Mouse (Mus musculus) MEL (cell line): ENCODE data around the gene Disp1.

ENCODE experiments used
- BHLHE40 ChIP-seq: IDR thresholded peaks from 2 replicates; pipeline ENCODE4 v1.6.1; 2012; ENCODE audit warnings: low read depth, mild to moderate bottlenecking, inconsistent platforms, low read length, improper control_type of control experiment, borderline replicate concordance
- CTCF ChIP-seq, 3 experiments: IDR thresholded peaks in 2 of 3; conservative IDR thresholded peaks in 1 of 3; 2 replicates each; pipeline ENCODE4 v1.5.1; 2011 to 2012; ENCODE audit warnings: low read length in 3 of 3, low read depth in 2 of 3, mild to moderate bottlenecking in 2 of 3, improper control_type of control experiment in 1 of 3, inconsistent platforms in 1 of 3, mixed read lengths in 1 of 3, moderate library complexity in 1 of 3; ENCODE audit not compliant: control insufficient read depth in 1 of 3, insufficient read depth in 1 of 3, poor library complexity in 1 of 3, severe bottlenecking in 1 of 3
- E2F4 ChIP-seq: IDR thresholded peaks from 2 replicates; pipeline ENCODE4 v1.6.1; 2011; ENCODE audit warnings: low read depth, low read length, improper control_type of control experiment, borderline replicate concordance
- EP300 ChIP-seq, 2 experiments: IDR thresholded peaks; 2 replicates each; pipeline ENCODE4 v1.6.1; 2011; ENCODE audit warnings: improper control_type of control experiment in 2 of 2, low read length in 2 of 2, low read depth in 1 of 2, mild to moderate bottlenecking in 1 of 2
- MYC ChIP-seq: IDR thresholded peaks from 2 replicates; pipeline ENCODE4 v1.6.1; 2011; ENCODE audit warnings: low read depth, mild to moderate bottlenecking, low read length, improper control_type of control experiment, moderate library complexity
- NRF1 ChIP-seq: IDR thresholded peaks from 2 replicates; pipeline ENCODE4 v1.6.1; 2014; ENCODE audit warnings: low read depth, mild to moderate bottlenecking, inconsistent platforms, low read length, improper control_type of control experiment, moderate library complexity; ENCODE audit not compliant: poor library complexity, insufficient read depth, severe bottlenecking
- POLR2A ChIP-seq, 2 experiments: IDR thresholded peaks; 2 replicates each; pipeline ENCODE4 v1.6.1; 2011 to 2012; ENCODE audit warnings: low read length in 2 of 2, mild to moderate bottlenecking in 2 of 2, control low read depth in 1 of 2, improper control_type of control experiment in 1 of 2, low read depth in 1 of 2, moderate library complexity in 1 of 2; ENCODE audit not compliant: control insufficient read depth in 1 of 2, insufficient read depth in 1 of 2, poor library complexity in 1 of 2
- POLR2AphosphoS5 ChIP-seq: IDR thresholded peaks from 2 replicates; pipeline ENCODE4 v1.6.1; 2012; ENCODE audit warnings: low read depth, borderline replicate concordance, mild to moderate bottlenecking, inconsistent platforms, low read length, moderate library complexity, mixed read lengths
- TCF12 ChIP-seq: IDR thresholded peaks from 2 replicates; pipeline ENCODE4 v1.6.1; 2014; ENCODE audit warnings: low read depth, mild to moderate bottlenecking, inconsistent platforms, low read length, improper control_type of control experiment, moderate library complexity
- ZC3H11A ChIP-seq: IDR thresholded peaks from 2 replicates; pipeline ENCODE4 v1.6.1; 2012; ENCODE audit warnings: low read depth, mild to moderate bottlenecking, inconsistent platforms, low read length, improper control_type of control experiment
- ZKSCAN1 ChIP-seq: IDR thresholded peaks from 2 replicates; pipeline ENCODE4 v1.6.1; 2012; ENCODE audit warnings: low read depth, mild to moderate bottlenecking, inconsistent platforms, low read length, improper control_type of control experiment, moderate library complexity
- ZNF384 ChIP-seq: IDR thresholded peaks from 2 replicates; pipeline ENCODE4 v1.6.1; 2012; ENCODE audit warnings: low read depth, mild to moderate bottlenecking, inconsistent platforms, low read length, improper control_type of control experiment

- TF ChIP-seq NRF1 (no peak), ZC3H11A (no peak), ZKSCAN1 (no peak), MYC (no peak), POLR2A (IDR thresholded peaks at IDR 0.05; ENCODE audit: control insufficient read depth in 1 of 2, insufficient read depth in 1 of 2, low read depth in 1 of 2, low read length in 2 of 2, poor library complexity in 1 of 2) (no peak), EP300 (IDR thresholded peaks at IDR 0.05; ENCODE audit: low read depth in 1 of 2, low read length in 2 of 2) (no peak), CTCF (IDR thresholded peaks at IDR 0.05 in 2 of 3, conservative IDR thresholded peaks at IDR 0.05 in 1 of 3; ENCODE audit: control insufficient read depth in 1 of 3, insufficient read depth in 1 of 3, low read depth in 2 of 3, low read length in 3 of 3, poor library complexity in 1 of 3, severe bottlenecking in 1 of 3) (no peak), E2F4 (no peak), ZNF384 (no peak), BHLHE40 (no peak), POLR2AphosphoS5 (no peak), TCF12 (no peak)
These were observed 165.1 kb downstream of the Disp1 start for GRCm38 (mm10) chr1:183056289-183056655.
